Mouse (Mus musculus): ENCODE data around the gene Dnajc13. TPM values are rescaled to one million over a fixed set of nuclear protein-coding genes. Genes with fewer than 3 reads are reported as not detected.
A peak's percentile ranks its signal among the peaks of the same experiment; 100 is the strongest.

Gene Dnajc13
- polyA plus RNA-seq, 1 experiment from 2014 or later = 22.8 TPM

DNA sequence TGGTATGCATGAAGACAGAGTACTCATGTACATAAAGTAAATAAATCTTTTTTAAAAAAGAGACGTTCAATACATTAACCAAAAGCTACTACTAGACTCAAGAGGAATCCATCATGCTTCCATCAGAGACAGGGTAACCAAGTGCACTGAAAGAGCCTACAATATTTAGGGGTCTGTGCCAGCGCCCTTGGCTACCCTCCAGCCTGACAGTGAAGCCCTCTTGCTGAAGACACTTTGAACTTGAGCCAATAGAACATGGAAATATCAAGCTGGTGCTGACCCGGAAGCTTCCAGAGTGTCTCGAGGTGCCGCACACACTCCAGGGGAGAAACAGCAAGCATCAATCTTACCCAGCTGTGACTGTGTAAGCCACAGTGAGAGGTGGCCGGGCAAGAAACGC, 22.6 kb downstream of the Dnajc13 start:
- no peak overlapping the region for H3K9ac ChIP-seq (replicated peaks; ENCODE audit: low read depth, low read length)
- ATAC-seq = no peak
- H3K9me3 ChIP-seq (ENCODE audit: control insufficient read depth, low read length) = no peaks in the 10 kb centered on the region
- peaks cover 5% of the 10 kb centered on the region for H3K36me3 ChIP-seq (ENCODE audit: control insufficient read depth, insufficient read depth)
- no peak overlapping the region for H3K27ac ChIP-seq (ENCODE audit: low read length)
- peaks cover 11% of the 10 kb centered on the region for H3K4me1 ChIP-seq (replicated peaks; ENCODE audit: control insufficient read depth, insufficient read depth, low read length)
- no peak overlapping the region for H3K4me3 ChIP-seq (replicated peaks; ENCODE audit: low read length)
- H3K4me2 ChIP-seq (ENCODE audit: low read length) = no peak overlapping the region
- WGBS = 91% methylated on average over 7 of the region's 7 CpGs
- no peaks in the 10 kb centered on the region for H3K27me3 ChIP-seq (replicated peaks; ENCODE audit: control insufficient read depth, insufficient read depth, low read length)

GRCm38 (mm10) chr9:104239076-104239475, 23.7 kb downstream of the Dnajc13 start:
- Histone ChIP-seq H3K27ac (ENCODE audit: low read length) (no peak overlapping the region), H3K9me3 (ENCODE audit: control insufficient read depth, low read length) (no peaks in the 10 kb centered on the region), H3K4me1 (replicated peaks; ENCODE audit: control insufficient read depth, insufficient read depth, low read length) (peaks cover 12% of the 10 kb centered on the region), H3K36me3 (ENCODE audit: control insufficient read depth, insufficient read depth) (peaks cover 5% of the 10 kb centered on the region), H3K9ac (replicated peaks; ENCODE audit: low read depth, low read length) (no peak overlapping the region), H3K4me3 (replicated peaks; ENCODE audit: low read length) (no peak overlapping the region), H3K27me3 (replicated peaks; ENCODE audit: control insufficient read depth, insufficient read depth, low read length) (no peaks in the 10 kb centered on the region), H3K4me2 (ENCODE audit: low read length) (no peak overlapping the region)
- WGBS = 87% methylated on average over 8 of the region's 8 CpGs
- ATAC-seq = no peak

- Histone ChIP-seq H3K4me2 (ENCODE audit: low read length) (no peak overlapping the region), H3K27me3 (replicated peaks; ENCODE audit: control insufficient read depth, insufficient read depth, low read length) (no peaks in the 10 kb centered on the region), H3K4me1 (replicated peaks; ENCODE audit: control insufficient read depth, insufficient read depth, low read length) (peaks cover 12% of the 10 kb centered on the region), H3K9me3 (ENCODE audit: control insufficient read depth, low read length) (no peaks in the 10 kb centered on the region), H3K4me3 (replicated peaks; ENCODE audit: low read length) (no peak overlapping the region), H3K36me3 (ENCODE audit: control insufficient read depth, insufficient read depth) (peaks cover 5% of the 10 kb centered on the region), H3K27ac (ENCODE audit: low read length) (peak overlapping the region; percentile 53), H3K9ac (replicated peaks; ENCODE audit: low read depth, low read length) (no peak overlapping the region)
- WGBS = 89% methylated on average over 11 of the region's 11 CpGs
- no peak for ATAC-seq
Observed at GRCm38 (mm10) chr9:104236256-104236930, 26.3 kb downstream of the Dnajc13 start.

DNA sequence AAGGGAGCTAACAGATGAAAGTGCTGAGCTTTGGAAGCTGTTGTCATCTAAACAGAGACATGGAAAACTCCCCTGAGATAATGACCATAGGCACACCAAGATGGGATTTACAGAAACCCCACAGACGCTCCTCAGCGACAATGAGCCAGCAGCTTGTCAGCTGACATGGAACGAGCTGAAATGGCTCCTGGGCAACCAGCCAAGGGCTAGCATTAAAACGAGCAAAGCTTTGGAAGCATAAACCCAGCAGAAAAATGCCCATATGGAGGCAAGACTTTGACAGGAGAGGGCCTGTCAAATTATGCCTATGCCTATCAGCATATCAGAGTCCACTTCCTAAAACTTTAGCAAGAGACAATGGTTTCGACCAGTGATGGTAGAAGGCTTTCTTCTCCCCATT, 27.0 kb downstream of the Dnajc13 start:
- H3K4me3 ChIP-seq (replicated peaks; ENCODE audit: low read length) = no peak overlapping the region
- WGBS = 24% methylated on average over 5 of the region's 5 CpGs
- no peaks in the 10 kb centered on the region for H3K9me3 ChIP-seq (ENCODE audit: control insufficient read depth, low read length)
- ATAC-seq = peak; percentile 72
- peaks cover 5% of the 10 kb centered on the region for H3K36me3 ChIP-seq (ENCODE audit: control insufficient read depth, insufficient read depth)
- peaks cover 12% of the 10 kb centered on the region for H3K4me1 ChIP-seq (replicated peaks; ENCODE audit: control insufficient read depth, insufficient read depth, low read length)
- no peak overlapping the region for H3K9ac ChIP-seq (replicated peaks; ENCODE audit: low read depth, low read length)
- H3K4me2 ChIP-seq (ENCODE audit: low read length) = no peak overlapping the region
- H3K27ac ChIP-seq (ENCODE audit: low read length) = peak overlapping the region; percentile 69
- H3K27me3 ChIP-seq (replicated peaks; ENCODE audit: control insufficient read depth, insufficient read depth, low read length) = no peaks in the 10 kb centered on the region

GRCm38 (mm10) chr9:104233815-104234214, 28.9 kb downstream of the Dnajc13 start:
- Histone ChIP-seq H3K27ac (ENCODE audit: low read length) (no peak overlapping the region), H3K4me2 (ENCODE audit: low read length) (no peak overlapping the region), H3K4me3 (replicated peaks; ENCODE audit: low read length) (no peak overlapping the region), H3K36me3 (ENCODE audit: control insufficient read depth, insufficient read depth) (peaks cover 11% of the 10 kb centered on the region), H3K9ac (replicated peaks; ENCODE audit: low read depth, low read length) (no peak overlapping the region), H3K4me1 (replicated peaks; ENCODE audit: control insufficient read depth, insufficient read depth, low read length) (peaks cover 12% of the 10 kb centered on the region), H3K27me3 (replicated peaks; ENCODE audit: control insufficient read depth, insufficient read depth, low read length) (no peaks in the 10 kb centered on the region), H3K9me3 (ENCODE audit: control insufficient read depth, low read length) (no peaks in the 10 kb centered on the region)
- ATAC-seq = no peak
- 84% methylated on average over 1 of the region's 1 CpGs for WGBS

GRCm38 (mm10) chr9:104233060-104233459, 29.7 kb downstream of the Dnajc13 start:
- no peak for ATAC-seq
- no peaks in the 10 kb centered on the region for H3K9me3 ChIP-seq (ENCODE audit: control insufficient read depth, low read length)
- no peak overlapping the region for H3K4me3 ChIP-seq (replicated peaks; ENCODE audit: low read length)
- peaks cover 17% of the 10 kb centered on the region for H3K36me3 ChIP-seq (ENCODE audit: control insufficient read depth, insufficient read depth)
- no peak overlapping the region for H3K9ac ChIP-seq (replicated peaks; ENCODE audit: low read depth, low read length)
- H3K4me2 ChIP-seq (ENCODE audit: low read length) = no peak overlapping the region
- H3K27me3 ChIP-seq (replicated peaks; ENCODE audit: control insufficient read depth, insufficient read depth, low read length) = no peaks in the 10 kb centered on the region
- WGBS = 97% methylated on average over 5 of the region's 5 CpGs
- H3K27ac ChIP-seq (ENCODE audit: low read length) = no peak overlapping the region
- peaks cover 12% of the 10 kb centered on the region for H3K4me1 ChIP-seq (replicated peaks; ENCODE audit: control insufficient read depth, insufficient read depth, low read length)

GRCm38 (mm10) chr9:104232004-104232403, 30.7 kb downstream of the Dnajc13 start:
- no peaks in the 10 kb centered on the region for H3K27me3 ChIP-seq (replicated peaks; ENCODE audit: control insufficient read depth, insufficient read depth, low read length)
- no peak for ATAC-seq
- no peak overlapping the region for H3K4me3 ChIP-seq (replicated peaks; ENCODE audit: low read length)
- H3K9ac ChIP-seq (replicated peaks; ENCODE audit: low read depth, low read length) = no peak overlapping the region
- peaks cover 13% of the 10 kb centered on the region for H3K36me3 ChIP-seq (ENCODE audit: control insufficient read depth, insufficient read depth)
- no peak overlapping the region for H3K27ac ChIP-seq (ENCODE audit: low read length)
- WGBS = 92% methylated on average over 3 of the region's 3 CpGs
- H3K4me2 ChIP-seq (ENCODE audit: low read length) = no peak overlapping the region
- peaks cover 12% of the 10 kb centered on the region for H3K4me1 ChIP-seq (replicated peaks; ENCODE audit: control insufficient read depth, insufficient read depth, low read length)
- H3K9me3 ChIP-seq (ENCODE audit: control insufficient read depth, low read length) = no peaks in the 10 kb centered on the region

DNA sequence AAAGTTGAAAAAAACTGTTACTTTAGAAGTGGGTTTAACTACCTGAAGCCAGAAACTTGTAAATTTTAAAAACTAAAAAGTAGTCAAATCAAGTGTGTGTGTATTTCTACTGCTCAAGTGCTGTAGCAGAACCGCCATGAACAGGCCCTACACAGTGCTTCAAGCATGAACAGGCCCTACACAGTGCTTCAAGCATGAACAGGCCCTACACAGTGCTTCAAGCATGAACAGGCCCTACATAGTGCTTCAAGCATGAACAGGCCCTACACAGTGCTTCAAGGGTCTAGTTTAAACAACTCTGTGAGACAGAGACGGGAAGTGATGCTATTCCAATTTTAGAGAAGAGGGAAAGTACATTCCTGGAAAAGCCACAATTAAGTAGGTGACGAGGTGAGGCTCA, 51.3 kb downstream of the Dnajc13 start:
- peaks cover 27% of the 10 kb centered on the region for H3K36me3 ChIP-seq (ENCODE audit: control insufficient read depth, insufficient read depth)
- no peak for ATAC-seq
- 90% methylated on average over 3 of the region's 3 CpGs for whole genome bisulfite sequencing

DNA sequence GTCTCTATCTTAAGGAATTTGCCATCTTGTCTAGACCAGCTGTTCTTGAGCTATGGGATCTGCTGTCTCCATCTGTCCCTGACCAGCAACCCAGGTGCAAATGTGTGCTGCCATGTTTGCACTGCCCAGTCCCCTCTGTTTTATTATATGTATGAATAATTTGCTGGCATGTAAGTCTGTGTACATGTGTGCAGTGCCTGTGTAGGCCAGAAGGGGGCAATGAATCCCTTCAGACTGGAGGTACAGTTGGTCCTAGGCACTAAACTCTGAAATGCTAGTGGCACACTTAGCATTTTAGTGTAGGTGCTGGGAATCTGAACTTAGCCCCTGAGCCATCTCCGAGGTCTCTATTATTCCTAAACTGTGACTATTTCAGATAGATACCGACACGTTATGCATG, 58.9 kb downstream of the Dnajc13 start:
- ATAC-seq = no peak
- no peak overlapping the region for H3K9ac ChIP-seq (replicated peaks; ENCODE audit: low read depth, low read length)
- H3K27ac ChIP-seq (ENCODE audit: low read length) = no peak overlapping the region
- peaks cover 24% of the 10 kb centered on the region for H3K36me3 ChIP-seq (ENCODE audit: control insufficient read depth, insufficient read depth)
- H3K4me2 ChIP-seq (ENCODE audit: low read length) = no peak overlapping the region
- 92% methylated on average over 3 of the region's 3 CpGs for WGBS
- H3K4me3 ChIP-seq (replicated peaks; ENCODE audit: low read length) = no peak overlapping the region
- H3K27me3 ChIP-seq (replicated peaks; ENCODE audit: control insufficient read depth, insufficient read depth, low read length) = no peaks in the 10 kb centered on the region
- H3K9me3 ChIP-seq (ENCODE audit: control insufficient read depth, low read length) = no peaks in the 10 kb centered on the region
- H3K4me1 ChIP-seq (replicated peaks; ENCODE audit: control insufficient read depth, insufficient read depth, low read length) = no peaks in the 10 kb centered on the region

More for the DNA sequence above, 51.3 kb downstream of the Dnajc13 start:
- Histone ChIP-seq H3K9me3 (ENCODE audit: control insufficient read depth, low read length) (no peaks in the 10 kb centered on the region), H3K27ac (ENCODE audit: low read length) (no peak overlapping the region), H3K4me3 (replicated peaks; ENCODE audit: low read length) (no peak overlapping the region), H3K27me3 (replicated peaks; ENCODE audit: control insufficient read depth, insufficient read depth, low read length) (no peaks in the 10 kb centered on the region), H3K4me2 (ENCODE audit: low read length) (no peak overlapping the region), H3K4me1 (replicated peaks; ENCODE audit: control insufficient read depth, insufficient read depth, low read length) (no peaks in the 10 kb centered on the region), H3K9ac (replicated peaks; ENCODE audit: low read depth, low read length) (no peak overlapping the region)

DNA sequence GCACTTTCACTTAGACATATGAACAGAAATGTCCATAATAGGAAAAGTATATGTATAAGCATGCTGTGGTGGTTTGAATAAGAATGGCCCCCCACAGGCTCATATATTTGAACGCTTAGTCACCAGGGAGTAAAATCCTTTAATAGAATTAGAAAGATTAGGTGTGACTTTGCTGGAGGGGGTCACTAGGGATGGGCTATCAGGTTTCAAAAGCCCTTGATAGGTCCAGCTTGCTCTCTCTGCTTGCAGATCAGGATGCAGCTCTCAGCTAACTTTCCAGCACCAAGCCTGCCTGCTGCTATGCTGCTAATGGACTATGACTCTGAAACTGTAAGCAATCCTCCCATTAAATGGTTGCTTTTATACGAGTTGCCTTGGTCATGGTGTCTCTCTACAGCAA, 68.2 kb downstream of the Dnajc13 start:
- Histone ChIP-seq H3K9me3 (ENCODE audit: control insufficient read depth, low read length) (no peaks in the 10 kb centered on the region), H3K4me1 (replicated peaks; ENCODE audit: control insufficient read depth, insufficient read depth, low read length) (no peaks in the 10 kb centered on the region), H3K27me3 (replicated peaks; ENCODE audit: control insufficient read depth, insufficient read depth, low read length) (no peaks in the 10 kb centered on the region), H3K4me3 (replicated peaks; ENCODE audit: low read length) (no peak overlapping the region), H3K27ac (ENCODE audit: low read length) (no peak overlapping the region), H3K36me3 (ENCODE audit: control insufficient read depth, insufficient read depth) (peaks cover 28% of the 10 kb centered on the region), H3K9ac (replicated peaks; ENCODE audit: low read depth, low read length) (no peak overlapping the region), H3K4me2 (ENCODE audit: low read length) (no peak overlapping the region)
- ATAC-seq = no peak
- WGBS = 61% methylated on average over 2 of the region's 2 CpGs

Measured in forebrain, embryonic 16.5 days (tissue).